Mouse (Mus musculus): ENCODE data around the gene Atp8a2. TPM values are rescaled to one million over a fixed set of nuclear protein-coding genes. Genes with fewer than 3 reads are reported as not detected.

Gene Atp8a2
- polyA plus RNA-seq, 1 experiment from 2014 or later, result 0.59 TPM

GRCm38 (mm10) chr14:59715695-59716442 is 481.1 kb downstream of the Atp8a2 start:
- ATAC-seq (replicated peaks; ENCODE audit: low FRiP score, low read depth), result no peak
- Histone ChIP-seq H3K9me3 (replicated peaks; ENCODE audit: low read length) (no peaks in the 10 kb centered on the region), H3K36me3 (ENCODE audit: insufficient read depth, low read length) (no peaks in the 10 kb centered on the region), H3K4me2 (ENCODE audit: low read length) (peak overlapping the region; percentile 2; the same call in 1 of the 2 replicates), H3K4me1 (replicated peaks; ENCODE audit: insufficient read depth, low read length) (no peaks in the 10 kb centered on the region), H3K27me3 (ENCODE audit: insufficient read depth, low read length) (no peaks in the 10 kb centered on the region), H3K27ac (no peak overlapping the region), H3K4me3 (replicated peaks; ENCODE audit: low read depth, low read length) (no peak overlapping the region), H3K9ac (ENCODE audit: low read depth, low read length) (no peak overlapping the region)
- no peak for TF ChIP-seq CTCF (IDR thresholded peaks at IDR 0.05; ENCODE audit: low read depth)
- 33% methylated on average over 13 of the region's 13 CpGs for WGBS
- DNase-seq (ENCODE audit: low spot score), result peak; percentile 43

GRCm38 (mm10) chr14:59709505-59710335 is 487.3 kb downstream of the Atp8a2 start:
- no peak overlapping the region for H3K27ac ChIP-seq
- ATAC-seq (replicated peaks; ENCODE audit: low FRiP score, low read depth), result no peak

GRCm38 (mm10) chr14:59708009-59708408 is 489.0 kb downstream of the Atp8a2 start:
- H3K9ac ChIP-seq (ENCODE audit: low read depth, low read length), result no peak overlapping the region
- H3K9me3 ChIP-seq (replicated peaks; ENCODE audit: low read length), result no peaks in the 10 kb centered on the region
- no peak for ATAC-seq (replicated peaks; ENCODE audit: low FRiP score, low read depth)
- H3K27me3 ChIP-seq (ENCODE audit: insufficient read depth, low read length), result no peaks in the 10 kb centered on the region
- no peak overlapping the region for H3K4me2 ChIP-seq (ENCODE audit: low read length)
- H3K4me3 ChIP-seq (replicated peaks; ENCODE audit: low read depth, low read length), result no peak overlapping the region
- WGBS, result 67% methylated on average over 7 of the region's 7 CpGs
- no peak for TF ChIP-seq CTCF (IDR thresholded peaks at IDR 0.05; ENCODE audit: low read depth)
- no peaks in the 10 kb centered on the region for H3K36me3 ChIP-seq (ENCODE audit: insufficient read depth, low read length)
- H3K27ac ChIP-seq, result no peak overlapping the region
- no peak for DNase-seq (ENCODE audit: low spot score)
- H3K4me1 ChIP-seq (replicated peaks; ENCODE audit: insufficient read depth, low read length), result no peaks in the 10 kb centered on the region

More at GRCm38 (mm10) chr14:59709505-59710335, 487.3 kb downstream of the Atp8a2 start:
- H3K4me3 ChIP-seq (replicated peaks; ENCODE audit: low read depth, low read length), result no peak overlapping the region
- H3K36me3 ChIP-seq (ENCODE audit: insufficient read depth, low read length), result no peaks in the 10 kb centered on the region
- no peak for DNase-seq (ENCODE audit: low spot score)
- TF ChIP-seq CTCF (IDR thresholded peaks at IDR 0.05; ENCODE audit: low read depth), result no peak
- WGBS, result 87% methylated on average over 3 of the region's 3 CpGs
- H3K4me1 ChIP-seq (replicated peaks; ENCODE audit: insufficient read depth, low read length), result no peaks in the 10 kb centered on the region
- no peaks in the 10 kb centered on the region for H3K9me3 ChIP-seq (replicated peaks; ENCODE audit: low read length)
- H3K27me3 ChIP-seq (ENCODE audit: insufficient read depth, low read length), result no peaks in the 10 kb centered on the region
- H3K4me2 ChIP-seq (ENCODE audit: low read length), result no peak overlapping the region
- H3K9ac ChIP-seq (ENCODE audit: low read depth, low read length), result no peak overlapping the region

- H3K4me3 ChIP-seq (replicated peaks; ENCODE audit: low read depth, low read length), result no peak overlapping the region
- DNase-seq (ENCODE audit: low spot score) (no peak), ATAC-seq (replicated peaks; ENCODE audit: low FRiP score, low read depth) (no peak)
- no peak overlapping the region for H3K27ac ChIP-seq
- H3K36me3 ChIP-seq (ENCODE audit: insufficient read depth, low read length), result no peaks in the 10 kb centered on the region
- no peak overlapping the region for H3K9ac ChIP-seq (ENCODE audit: low read depth, low read length)
- no peak for TF ChIP-seq CTCF (IDR thresholded peaks at IDR 0.05; ENCODE audit: low read depth)
- H3K27me3 ChIP-seq (ENCODE audit: insufficient read depth, low read length), result no peaks in the 10 kb centered on the region
- 63% methylated on average over 13 of the region's 13 CpGs for WGBS
- H3K9me3 ChIP-seq (replicated peaks; ENCODE audit: low read length), result no peaks in the 10 kb centered on the region
- no peaks in the 10 kb centered on the region for H3K4me1 ChIP-seq (replicated peaks; ENCODE audit: insufficient read depth, low read length)
- H3K4me2 ChIP-seq (ENCODE audit: low read length), result no peak overlapping the region
Observed at GRCm38 (mm10) chr14:59705326-59706058, 491.5 kb downstream of the Atp8a2 start.

- Histone ChIP-seq H3K27ac (no peak overlapping the region), H3K9ac (ENCODE audit: low read depth, low read length) (no peak overlapping the region), H3K36me3 (ENCODE audit: insufficient read depth, low read length) (no peaks in the 10 kb centered on the region), H3K4me3 (replicated peaks; ENCODE audit: low read depth, low read length) (no peak overlapping the region), H3K9me3 (replicated peaks; ENCODE audit: low read length) (no peaks in the 10 kb centered on the region), H3K4me1 (replicated peaks; ENCODE audit: insufficient read depth, low read length) (no peaks in the 10 kb centered on the region), H3K27me3 (ENCODE audit: insufficient read depth, low read length) (no peaks in the 10 kb centered on the region), H3K4me2 (ENCODE audit: low read length) (no peak overlapping the region)
- TF ChIP-seq CTCF (IDR thresholded peaks at IDR 0.05; ENCODE audit: low read depth), result no peak
- DNase-seq (ENCODE audit: low spot score) (no peak), ATAC-seq (replicated peaks; ENCODE audit: low FRiP score, low read depth) (no peak)
- WGBS, result 23% methylated on average over 5 of the region's 5 CpGs
Observed at GRCm38 (mm10) chr14:59701492-59701891, 495.5 kb downstream of the Atp8a2 start.

- H3K27ac ChIP-seq, result no peak overlapping the region
- no peaks in the 10 kb centered on the region for H3K9me3 ChIP-seq (replicated peaks; ENCODE audit: low read length)
- TF ChIP-seq CTCF (IDR thresholded peaks at IDR 0.05; ENCODE audit: low read depth), result no peak
- H3K4me1 ChIP-seq (replicated peaks; ENCODE audit: insufficient read depth, low read length), result peaks cover 5% of the 10 kb centered on the region; the same call in 1 of the 2 replicates
- H3K4me3 ChIP-seq (replicated peaks; ENCODE audit: low read depth, low read length), result no peak overlapping the region
- no peaks in the 10 kb centered on the region for H3K27me3 ChIP-seq (ENCODE audit: insufficient read depth, low read length)
- DNase-seq (ENCODE audit: low spot score), result no peak
- ATAC-seq (replicated peaks; ENCODE audit: low FRiP score, low read depth), result no peak
- no peaks in the 10 kb centered on the region for H3K36me3 ChIP-seq (ENCODE audit: insufficient read depth, low read length)
- no peak overlapping the region for H3K9ac ChIP-seq (ENCODE audit: low read depth, low read length)
- no peak overlapping the region for H3K4me2 ChIP-seq (ENCODE audit: low read length)
- 88% methylated on average over 4 of the region's 4 CpGs for WGBS
Observed at GRCm38 (mm10) chr14:59695160-59695559, 501.8 kb downstream of the Atp8a2 start.

Measured in kidney, postnatal 0 days (tissue).